Mouse (Mus musculus) testis, adult 2 months (tissue): Measurements from ENCODE around the gene Kcnip1.

ENCODE experiments used
- CTCF ChIP-seq: fragments of 200-500 bp; IDR thresholded peaks from 2 replicates; pipeline ENCODE4 v1.5.1; 2012; ENCODE audit warnings: low read depth, mild to moderate bottlenecking, inconsistent platforms, low read length, moderate library complexity; ENCODE audit not compliant: control insufficient read depth, insufficient read depth, insufficient replicate concordance
- POLR2A ChIP-seq: fragments of 200-500 bp; IDR thresholded peaks from 2 replicates; pipeline ENCODE4 v1.6.1; 2012; ENCODE audit warnings: low read depth, mild to moderate bottlenecking, inconsistent platforms, low read length, moderate library complexity; ENCODE audit not compliant: control insufficient read depth

GRCm38 (mm10) chr11:33596655-33597054, 396.3 kb downstream of the Kcnip1 start:
- TF ChIP-seq CTCF (no peak), POLR2A (no peak)
